Mouse (Mus musculus) megakaryocyte progenitor cell, adult 5-6 weeks (primary cell): Measurements from ENCODE around the gene Snai1. TPM values are rescaled to one million over a fixed set of nuclear protein-coding genes. Genes with fewer than 3 reads are reported as not detected.

ENCODE experiments used
- ATAC-seq: replicated peaks from 2 replicates; pipeline ENCODE4 v1.8.0; 2016; ENCODE audit warnings: mild to moderate bottlenecking, moderate TSS enrichment, inconsistent platforms; ENCODE audit not compliant: poor library complexity
- total RNA-seq, 2 experiments: library from RNA; stranded (forward) in 1 of 2; stranded (reverse) in 1 of 2; fragments of 157-497, 149-512 nt in 1 of 2; fragments of 200-1000 nt in 1 of 2; gene quantifications; 2 replicates each; pipeline versions ENCODE4 v1.2.3 to v1.2.4; 2015 to 2017

The Snai1 gene
- not detected in 2 replicates for total RNA-seq (2015)
- total RNA-seq (2017) = 0.33 and 0.44 TPM in 2 replicates

GRCm38 (mm10) chr2:167537476-167538297 is at the start of gene Snai1:
Snai1 (plus strand) TSS chr2:167538195.
- ATAC-seq = peak; percentile 93

- ATAC-seq = no peak
Measured at GRCm38 (mm10) chr2:167490813-167491525, 47.0 kb upstream of the Snai1 start.

GRCm38 (mm10) chr2:167491757-167492708 is 46.0 kb upstream of the Snai1 start, which contains the start of gene Rnf114:
Rnf114 (plus strand) TSS chr2:167492645.
- peak; percentile 40 for ATAC-seq

GRCm38 (mm10) chr2:167492713-167493636 is 45.0 kb upstream of the Snai1 start, which contains the start of gene Spata2:
Spata2 (minus strand) TSS chr2:167492887.
- ATAC-seq = peak; percentile 80

- ATAC-seq = no peak
Measured at GRCm38 (mm10) chr2:167496437-167496836, 41.6 kb upstream of the Snai1 start.

GRCm38 (mm10) chr2:167497272-167497671 is 40.7 kb upstream of the Snai1 start:
- ATAC-seq = peak; percentile 66

- peak; percentile 51 for ATAC-seq
Measured at GRCm38 (mm10) chr2:167502554-167503252, 35.3 kb upstream of the Snai1 start.

GRCm38 (mm10) chr2:167503253-167503895 is 34.6 kb upstream of the Snai1 start:
- peak; percentile 79 for ATAC-seq

- ATAC-seq = no peak
Measured at GRCm38 (mm10) chr2:167503896-167504349, 34.1 kb upstream of the Snai1 start.

GRCm38 (mm10) chr2:167505127-167505526 is 32.9 kb upstream of the Snai1 start:
- ATAC-seq = peak; percentile 67

- ATAC-seq = no peak
Measured at GRCm38 (mm10) chr2:167506546-167507260, 31.3 kb upstream of the Snai1 start.

- ATAC-seq = no peak
Measured at GRCm38 (mm10) chr2:167507719-167508385, 30.1 kb upstream of the Snai1 start.

- no peak for ATAC-seq
Measured at GRCm38 (mm10) chr2:167508569-167508968, 29.4 kb upstream of the Snai1 start.

GRCm38 (mm10) chr2:167510485-167510884 is 27.5 kb upstream of the Snai1 start:
- ATAC-seq = peak; percentile 88

- ATAC-seq = no peak
Measured at GRCm38 (mm10) chr2:167512365-167512764, 25.6 kb upstream of the Snai1 start.

GRCm38 (mm10) chr2:167512970-167513369 is 25.0 kb upstream of the Snai1 start:
- peak; percentile 66 for ATAC-seq

GRCm38 (mm10) chr2:167514641-167515040 is 23.4 kb upstream of the Snai1 start:
- ATAC-seq = no peak
